Mouse (Mus musculus): ENCODE results near the gene Gm49711.
"Not testable (repeated sequence)": the region's sequence is repeated elsewhere in the genome, so short reads cannot be mapped to it uniquely, and the experiment has no call there.

Gm49711 gene

GRCm38 (mm10) chr16:92183477-92183876 is 125.4 kb downstream of the Gm49711 start:
- DNase-seq (ENCODE audit: low spot score) = no peak

- no peak for DNase-seq (ENCODE audit: low spot score)
Observed at GRCm38 (mm10) chr16:92190603-92191002, 132.5 kb downstream of the Gm49711 start.

DNA sequence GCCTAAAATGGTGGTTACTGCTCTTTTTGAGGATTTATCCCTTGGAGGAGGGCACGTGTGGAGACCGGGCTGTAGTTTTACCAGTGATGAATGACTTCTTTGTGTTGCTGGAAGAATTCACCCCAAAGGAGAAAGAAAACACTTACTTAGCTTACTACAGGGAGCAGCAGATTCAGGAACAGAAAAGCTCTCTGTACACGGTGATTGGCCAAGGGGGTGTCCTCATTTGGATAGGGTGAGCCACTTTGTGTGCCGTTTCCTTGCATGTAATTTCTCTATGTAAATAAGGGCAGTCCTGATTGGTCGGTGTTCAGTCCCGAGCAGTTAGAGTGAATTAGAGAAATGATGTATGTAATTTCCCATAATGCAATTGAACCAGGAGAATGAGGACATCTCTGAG is 137.0 kb downstream of the Gm49711 start:
- no peak for DNase-seq (ENCODE audit: low spot score)

- no peak for DNase-seq (ENCODE audit: low spot score)
Observed at GRCm38 (mm10) chr16:92196741-92197331, 138.7 kb downstream of the Gm49711 start.

DNA sequence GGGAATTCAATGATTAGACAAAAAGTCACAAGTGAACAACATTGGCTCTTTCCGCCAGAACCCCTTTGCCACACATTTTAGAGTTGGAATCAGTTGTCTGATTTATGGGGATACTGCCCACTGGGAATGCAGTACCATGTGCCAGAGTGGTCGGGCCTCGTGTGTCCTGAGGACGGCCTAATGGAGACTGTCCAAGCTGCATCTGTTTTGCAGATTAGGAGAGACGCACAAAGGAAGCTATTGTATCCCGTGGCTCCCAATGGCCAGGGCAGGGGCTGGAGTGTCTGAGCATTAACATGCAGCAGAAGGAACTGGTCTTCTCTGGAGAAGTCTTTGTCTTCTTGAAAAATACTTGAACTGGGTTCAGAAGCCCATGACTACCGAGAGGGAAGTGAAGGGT is 142.5 kb downstream of the Gm49711 start:
- DNase-seq (ENCODE audit: low spot score) = no peak

DNA sequence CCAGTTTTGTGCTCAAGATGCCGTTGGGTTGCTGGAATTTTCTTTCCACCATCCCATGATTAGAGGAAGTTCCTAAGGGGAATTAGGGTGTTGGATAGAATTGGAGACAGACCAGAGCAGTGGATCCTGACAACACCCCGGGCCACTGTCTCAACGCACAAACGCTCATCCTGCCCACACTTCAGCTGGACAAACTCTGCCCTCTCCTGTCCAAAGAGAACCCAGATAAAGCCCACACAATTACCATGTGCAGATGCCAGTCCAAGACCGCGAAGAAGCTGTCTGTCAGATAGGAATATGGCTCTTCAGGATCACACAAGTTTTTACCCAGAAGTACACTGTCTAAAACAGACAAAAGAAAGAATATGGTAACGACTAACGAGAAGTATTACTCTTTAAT is 145.5 kb downstream of the Gm49711 start:
- DNase-seq (ENCODE audit: low spot score) = no peak

- no peak for DNase-seq (ENCODE audit: low spot score)
Observed at GRCm38 (mm10) chr16:92209291-92209781, 151.2 kb downstream of the Gm49711 start.

GRCm38 (mm10) chr16:92210316-92210715 is 152.2 kb downstream of the Gm49711 start:
- DNase-seq (ENCODE audit: low spot score) = not testable (repeated sequence)

DNA sequence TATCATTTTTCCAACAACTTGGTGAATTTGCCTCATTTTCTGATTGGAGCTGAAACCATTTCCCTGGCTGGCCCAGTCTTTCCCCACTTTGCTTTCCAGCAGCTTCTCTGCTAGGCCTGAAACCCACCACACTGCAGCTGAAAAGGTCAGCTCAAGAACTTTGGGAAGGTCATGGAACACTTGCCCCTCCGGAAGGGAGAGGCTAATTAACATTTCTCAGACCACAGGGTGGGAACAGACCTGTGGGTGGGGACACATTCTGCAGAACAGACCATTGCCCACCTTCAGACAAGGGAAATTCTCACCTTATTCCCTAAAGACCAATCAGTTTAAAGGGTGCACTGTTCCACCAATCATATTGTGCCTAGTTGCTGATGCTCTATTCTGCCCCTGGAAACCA is 155.8 kb downstream of the Gm49711 start:
- DNase-seq (ENCODE audit: low spot score) = not testable (repeated sequence)

DNA sequence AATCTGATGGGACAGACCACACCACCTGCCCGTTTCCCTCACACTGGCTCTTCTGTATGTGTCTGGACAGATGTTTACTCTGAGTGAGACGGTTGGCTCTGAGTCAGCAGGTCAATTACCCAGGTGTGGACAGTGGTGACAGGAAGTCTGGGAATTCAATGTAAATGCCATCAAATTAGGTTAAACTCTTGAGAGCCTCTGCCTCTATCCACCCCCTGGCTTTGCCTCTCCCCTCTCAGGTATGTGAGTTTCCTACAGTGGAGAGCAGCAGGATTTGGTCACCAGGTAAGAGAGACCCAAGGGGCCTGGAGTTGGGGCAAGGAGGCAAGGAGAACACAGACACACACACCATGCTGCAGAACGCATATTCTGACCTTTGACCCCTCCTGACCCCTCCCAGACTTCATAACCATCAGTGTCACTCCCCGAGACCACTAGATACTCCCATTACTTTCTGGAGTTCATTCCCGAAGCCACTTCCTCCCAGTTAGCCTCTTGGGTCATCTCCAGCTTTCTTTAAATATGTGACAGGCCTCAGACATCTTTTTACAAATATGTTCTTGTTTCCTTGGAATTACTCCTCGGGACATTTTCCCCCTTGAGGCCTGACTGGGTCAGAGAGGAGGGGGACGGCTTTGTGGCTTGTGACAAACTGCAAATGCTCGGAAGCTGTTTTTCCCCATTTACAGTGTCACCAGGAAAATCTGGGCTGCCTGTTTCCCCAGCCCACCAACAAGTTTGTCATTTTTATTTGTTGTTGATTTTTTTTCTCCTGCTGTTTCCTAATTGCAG is 157.7 kb downstream of the Gm49711 start:
- DNase-seq (ENCODE audit: low spot score) = no peak

DNA sequence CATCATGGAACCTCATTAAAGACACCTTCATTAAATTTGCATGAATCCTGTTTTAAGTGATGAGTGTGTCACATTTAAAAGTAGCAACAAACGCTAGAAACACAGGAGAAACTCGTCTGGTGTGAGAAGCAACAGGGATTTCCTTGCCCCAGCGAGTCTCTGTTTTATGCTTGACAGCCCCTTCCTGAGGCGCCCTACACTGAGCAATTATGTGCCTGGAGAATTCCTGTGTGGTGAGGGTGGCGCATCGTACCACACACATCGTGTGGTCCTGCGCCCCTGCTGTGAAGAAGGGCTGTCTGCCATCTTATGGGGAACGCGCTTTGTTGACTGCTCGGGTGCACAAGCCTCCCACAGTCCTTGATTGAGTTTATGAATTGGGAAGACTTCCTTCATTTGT is 162.6 kb downstream of the Gm49711 start:
- DNase-seq (ENCODE audit: low spot score) = no peak

DNA sequence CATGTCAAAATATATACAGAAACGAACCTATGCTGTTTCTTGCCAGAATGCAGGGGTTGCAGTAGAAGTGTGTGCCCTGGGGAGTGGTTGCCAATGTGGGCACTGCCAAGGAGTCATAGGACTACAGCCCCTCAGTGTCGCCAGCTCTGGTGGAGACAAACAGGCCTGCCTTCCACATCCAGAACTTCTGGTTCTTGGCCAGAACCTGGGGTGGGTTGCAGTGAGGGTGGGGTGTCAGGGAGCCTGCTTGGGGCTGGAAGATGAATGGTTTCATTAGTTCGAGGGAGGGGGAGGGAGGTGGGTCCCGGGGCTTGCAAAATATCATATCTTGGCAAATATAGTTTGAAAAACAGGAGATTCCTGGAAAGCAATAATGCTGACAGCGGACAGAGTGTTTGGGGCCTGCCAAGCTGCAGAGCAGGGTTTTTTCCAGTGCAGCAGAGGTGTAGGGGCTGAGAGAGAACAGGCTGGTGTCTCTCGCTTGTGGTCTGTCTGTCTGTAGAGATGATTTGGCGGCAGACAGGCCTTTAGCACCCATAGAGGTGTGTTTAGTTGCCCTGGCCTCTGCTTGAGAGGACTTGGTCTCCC is 170.3 kb downstream of the Gm49711 start:
- no peak for DNase-seq (ENCODE audit: low spot score)

GRCm38 (mm10) chr16:92230476-92230931 is 172.4 kb downstream of the Gm49711 start:
- no peak for DNase-seq (ENCODE audit: low spot score)

DNA sequence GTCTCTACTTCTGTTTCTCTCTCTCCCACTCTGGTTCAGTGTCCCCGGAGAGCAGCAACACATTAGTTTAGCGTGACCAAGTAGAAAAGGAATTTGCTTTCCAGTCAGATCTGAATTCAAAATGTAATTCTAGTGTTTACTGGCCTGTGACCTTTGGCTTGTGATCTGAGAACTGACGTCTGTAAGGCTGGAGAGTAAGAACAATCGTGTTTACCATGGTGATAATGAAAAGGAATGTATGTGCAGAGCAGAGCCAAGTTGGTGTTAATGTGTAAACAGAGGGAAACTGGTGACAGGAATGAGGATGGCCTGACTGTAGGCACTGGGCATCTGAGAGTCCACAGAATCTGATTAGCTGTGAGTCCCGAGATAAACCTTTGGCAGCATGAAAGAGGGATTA is 176.4 kb downstream of the Gm49711 start:
- no peak for DNase-seq (ENCODE audit: low spot score)

DNA sequence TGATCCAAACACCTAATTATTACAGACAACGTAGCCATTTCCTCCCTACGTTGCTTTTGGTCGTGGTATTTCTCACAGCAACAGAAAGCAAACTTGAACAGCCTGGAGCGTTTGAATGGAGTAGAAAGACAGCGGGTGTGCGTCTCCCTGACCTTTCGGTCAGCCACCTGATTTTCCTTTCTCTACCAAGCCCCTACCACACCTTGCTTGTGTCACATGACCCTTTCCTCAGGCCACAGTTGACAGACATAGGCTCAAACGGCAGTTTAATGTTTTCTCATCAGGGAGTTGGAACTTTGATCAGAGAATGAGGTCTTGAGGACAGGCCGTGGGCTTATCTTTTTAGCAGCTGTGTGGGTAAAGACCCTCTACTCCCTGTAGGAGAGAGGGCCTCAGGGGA is 177.1 kb downstream of the Gm49711 start:
- DNase-seq (ENCODE audit: low spot score) = no peak
